In genomic region chr11:75453991-75454930, GRCm38 (mm10) we compare ENCODE assay signal across 8 mouse cellular contexts. TPM values are rescaled to one million over a fixed set of nuclear protein-coding genes. Genes with fewer than 3 reads are reported as not detected.
DNase-seq lines count a peak whose midpoint lies in the region; ATAC-seq lines count a peak whose summit lies in the region.

Wdr81 (minus strand) TSS chr11:75454717.

- H3K4me1 ChIP-seq in hindbrain, embryonic 10.5 days (replicated peaks) = peaks cover 36% of the 10 kb centered on the region
- H3K4me1 ChIP-seq in lung, embryonic 16.5 days (replicated peaks; ENCODE audit: control insufficient read depth, insufficient read depth, low read length) = peaks cover 17% of the 10 kb centered on the region

- peak within 1 kb of the TSS; percentile 73 for H3K9ac ChIP-seq in lung, embryonic 16.5 days (ENCODE audit: low read length)

- H3K9me3 ChIP-seq in hindbrain, embryonic 10.5 days = no peaks in the 10 kb centered on the region
- H3K9me3 ChIP-seq in lung, embryonic 16.5 days (ENCODE audit: control insufficient read depth, low read length) = no peaks in the 10 kb centered on the region

- H3K36me3 ChIP-seq in hindbrain, embryonic 10.5 days = peaks cover 4% of the 10 kb centered on the region; the same call in 1 of the 2 replicates
- no peaks in the 10 kb centered on the region for H3K36me3 ChIP-seq in lung, embryonic 16.5 days (ENCODE audit: control insufficient read depth, insufficient read depth, low read length)

- 3% methylated on average over 56 of the region's 56 CpGs for WGBS in hindbrain, embryonic 10.5 days
- WGBS in lung, embryonic 16.5 days = 1% methylated on average over 56 of the region's 56 CpGs

- peak; percentile 95 for ATAC-seq in lung, embryonic 16.5 days (ENCODE audit: low read depth)

- H3K4me2 ChIP-seq in lung, embryonic 16.5 days (ENCODE audit: low read depth, low read length) = peak within 1 kb of the TSS; percentile 99

- H3K4me3 ChIP-seq in hindbrain, embryonic 10.5 days = peak within 1 kb of the TSS; percentile 84
- peak within 1 kb of the TSS; percentile 66 for H3K4me3 ChIP-seq in lung, embryonic 16.5 days (ENCODE audit: low read length)

- H3K27me3 ChIP-seq in hindbrain, embryonic 10.5 days (ENCODE audit: insufficient read depth, poor library complexity, severe bottlenecking) = peaks cover 8% of the 10 kb centered on the region; the same call in 1 of the 2 replicates
- H3K27me3 ChIP-seq in lung, embryonic 16.5 days (ENCODE audit: control insufficient read depth, insufficient read depth, low read depth, low read length) = no peaks in the 10 kb centered on the region

- peak; percentile 92 for DNase-seq in NIH3T3 (ENCODE audit: low read depth)
- peak; percentile 84 for DNase-seq in cerebellum, adult 9-11 months
- DNase-seq in frontal cortex, adult 2 months (ENCODE audit: extremely low spot score in 1 of 2, low spot score in 1 of 2) = peak; percentile 85 to 90
- DNase-seq in hindbrain, embryonic 10.5 days (ENCODE audit: low spot score) = peak; percentile 91
- DNase-seq in layer of hippocampus, adult 9-10 months (ENCODE audit: low spot score) = peak; percentile 72
- DNase-seq in ovary, postnatal 10 days (ENCODE audit: low spot score) = peak; percentile 77
- DNase-seq in thymus, postnatal 0 days (ENCODE audit: low spot score) = peak; percentile 92

- peak within 1 kb of the TSS; percentile 88 for H3K27ac ChIP-seq in hindbrain, embryonic 10.5 days
- H3K27ac ChIP-seq in lung, embryonic 16.5 days (ENCODE audit: low read length) = peak within 1 kb of the TSS; percentile 67

RNA-seq across cellular contexts. Expression of gene Wdr81, which starts in this region (rescaled TPM):
- polyA plus RNA-seq in frontal cortex, adult 2 months (2012; rRNA removed) = 13.2 and 14.4 TPM in 2 replicates
- polyA plus RNA-seq in hindbrain, embryonic 10.5 days (2016; fragmentation: Nextera tagmentation; extraction: Ambion mirVana) = 7.7 and 8.6 TPM in 2 replicates
- polyA plus RNA-seq in lung, embryonic 16.5 days (2015; fragmentation: Nextera tagmentation; extraction: Ambion mirVana) = 5.3 and 5.9 TPM in 2 replicates
- polyA plus RNA-seq in thymus, postnatal 0 days (2015; fragmentation: Nextera tagmentation; extraction: Ambion mirVana) = 5.7 and 5.9 TPM in 2 replicates

Comparison
In these comparisons a context has a peak if more than half of its experiments do, and no peak if none do; other contexts are left out.
1. Peak in every context shown above with its lines: DNase-seq, ATAC-seq, H3K4me3 ChIP-seq and H3K27ac ChIP-seq.